Mouse (Mus musculus): Measurements from ENCODE around the gene Prkcz.
A peak's percentile ranks its signal among the peaks of the same experiment; 100 is the strongest.

Prkcz gene

GRCm38 (mm10) chr4:155361303-155361791, at the start of gene Prkcz:
TSS of gene Prkcz (minus strand) at chr4:155361361.
- peak; percentile 93 to 99 for DNase-seq

- peak; percentile 67 to 82 for DNase-seq
Observed at GRCm38 (mm10) chr4:155409058-155409776, 48.1 kb upstream of the Prkcz start, which contains the start of gene Cfap74. TSS of gene Cfap74 (plus strand) at chr4:155409190.

- DNase-seq = no peak
Observed at GRCm38 (mm10) chr4:155408695-155409057, 47.5 kb upstream of the Prkcz start.

- no peak for DNase-seq
Observed at GRCm38 (mm10) chr4:155402489-155402888, 41.3 kb upstream of the Prkcz start.

GRCm38 (mm10) chr4:155401121-155401520, 40.0 kb upstream of the Prkcz start:
- no peak for DNase-seq

- DNase-seq = no peak
Observed at GRCm38 (mm10) chr4:155398222-155398540, 37.0 kb upstream of the Prkcz start.

- DNase-seq = peak; percentile 80 to 82
Observed at GRCm38 (mm10) chr4:155397511-155398221, 36.5 kb upstream of the Prkcz start, which contains the start of gene Gabrd. TSS of gene Gabrd (minus strand) at chr4:155398112.

GRCm38 (mm10) chr4:155396751-155397150, 35.6 kb upstream of the Prkcz start:
- no peak for DNase-seq

- DNase-seq = no peak
Observed at GRCm38 (mm10) chr4:155395471-155395870, 34.3 kb upstream of the Prkcz start.

GRCm38 (mm10) chr4:155387166-155387565, 26.0 kb upstream of the Prkcz start:
- peak in 1 of 2 experiments; percentile 18 for DNase-seq

GRCm38 (mm10) chr4:155383326-155383725, 22.2 kb upstream of the Prkcz start:
- no peak for DNase-seq

GRCm38 (mm10) chr4:155382752-155383151, 21.6 kb upstream of the Prkcz start:
- DNase-seq = no peak

- DNase-seq = no peak
Observed at GRCm38 (mm10) chr4:155381974-155382373, 20.8 kb upstream of the Prkcz start.

GRCm38 (mm10) chr4:155371797-155372735, 10.9 kb upstream of the Prkcz start:
- DNase-seq = peak; percentile 19 to 57

GRCm38 (mm10) chr4:155370737-155371715, 9.9 kb upstream of the Prkcz start:
- peak; percentile 96 for DNase-seq

- peak; percentile 88 to 90 for DNase-seq
Observed at GRCm38 (mm10) chr4:155368684-155369083, 7.5 kb upstream of the Prkcz start.

GRCm38 (mm10) chr4:155367739-155368138, 6.6 kb upstream of the Prkcz start:
- no peak for DNase-seq

- no peak for DNase-seq
Observed at GRCm38 (mm10) chr4:155366784-155367183, 5.6 kb upstream of the Prkcz start.

GRCm38 (mm10) chr4:155362443-155362842, 1.3 kb upstream of the Prkcz start:
- DNase-seq = no peak

- DNase-seq = peak; percentile 54 to 71
Observed at GRCm38 (mm10) chr4:155360856-155361255, 305 bp downstream of the Prkcz start.

All from kidney, postnatal 25 days (tissue).